Mouse (Mus musculus) gastrocnemius, adult 8-10 months (tissue): ENCODE data around the gene Cyp17a1. TPM values are rescaled to one million over a fixed set of nuclear protein-coding genes. Genes with fewer than 3 reads are reported as not detected.

Source experiments
- DNase-seq, 2 experiments: peaks; one replicate each; pipeline ENCODE4 v3.0.0; 2022; ENCODE audit warnings: low spot score in 2 of 2
- total RNA-seq, 4 experiments: library from RNA; stranded (reverse); gene quantifications; 2 replicates each; pipeline ENCODE4 v1.2.4; 2022

Gene Cyp17a1
- total RNA-seq, 4 experiments from 2014 or later, result not detected

GRCm38 (mm10) chr19:46642136-46642753 is 30.7 kb downstream of the Cyp17a1 start:
- DNase-seq, result no peak

- peak; percentile 60 to 74 for DNase-seq
Observed at GRCm38 (mm10) chr19:46641420-46642085, 31.4 kb downstream of the Cyp17a1 start.

- no peak for DNase-seq
Observed at GRCm38 (mm10) chr19:46640780-46641179, 32.2 kb downstream of the Cyp17a1 start.

GRCm38 (mm10) chr19:46639496-46639895 is 33.5 kb downstream of the Cyp17a1 start:
- DNase-seq, result no peak

- no peak for DNase-seq
Observed at GRCm38 (mm10) chr19:46639053-46639452, 33.9 kb downstream of the Cyp17a1 start.

- no peak for DNase-seq
Observed at GRCm38 (mm10) chr19:46637598-46637997, 35.4 kb downstream of the Cyp17a1 start.

- no peak for DNase-seq
Observed at GRCm38 (mm10) chr19:46635766-46636165, 37.2 kb downstream of the Cyp17a1 start.

GRCm38 (mm10) chr19:46631637-46632036 is 41.3 kb downstream of the Cyp17a1 start:
- no peak for DNase-seq

- DNase-seq, result no peak
Observed at GRCm38 (mm10) chr19:46629807-46630206, 43.2 kb downstream of the Cyp17a1 start.

- no peak for DNase-seq
Observed at GRCm38 (mm10) chr19:46628403-46628802, 44.6 kb downstream of the Cyp17a1 start.

- no peak for DNase-seq
Observed at GRCm38 (mm10) chr19:46625519-46625918, 47.5 kb downstream of the Cyp17a1 start.

- no peak for DNase-seq
Observed at GRCm38 (mm10) chr19:46625015-46625414, 48.0 kb downstream of the Cyp17a1 start.

GRCm38 (mm10) chr19:46623790-46624772 is 48.9 kb downstream of the Cyp17a1 start:
- DNase-seq, result peak in 1 of 2 experiments; percentile 62

- peak in 1 of 2 experiments; percentile 64 for DNase-seq
Observed at GRCm38 (mm10) chr19:46623194-46623667, 49.7 kb downstream of the Cyp17a1 start.

GRCm38 (mm10) chr19:46622659-46623193 is 50.2 kb downstream of the Cyp17a1 start:
- no peak for DNase-seq

- DNase-seq, result no peak
Observed at GRCm38 (mm10) chr19:46621236-46622183, 51.5 kb downstream of the Cyp17a1 start.

- DNase-seq, result no peak
Observed at GRCm38 (mm10) chr19:46620016-46620808, 52.8 kb downstream of the Cyp17a1 start.

- DNase-seq, result no peak
Observed at GRCm38 (mm10) chr19:46619518-46619917, 53.5 kb downstream of the Cyp17a1 start.

- DNase-seq, result no peak
Observed at GRCm38 (mm10) chr19:46619001-46619400, 54.0 kb downstream of the Cyp17a1 start.
